Mouse (Mus musculus): ENCODE data around the gene Skida1.
"Not testable (repeated sequence)": the region's sequence is repeated elsewhere in the genome, so short reads cannot be mapped to it uniquely, and the experiment has no call there.

Gene Skida1

DNA sequence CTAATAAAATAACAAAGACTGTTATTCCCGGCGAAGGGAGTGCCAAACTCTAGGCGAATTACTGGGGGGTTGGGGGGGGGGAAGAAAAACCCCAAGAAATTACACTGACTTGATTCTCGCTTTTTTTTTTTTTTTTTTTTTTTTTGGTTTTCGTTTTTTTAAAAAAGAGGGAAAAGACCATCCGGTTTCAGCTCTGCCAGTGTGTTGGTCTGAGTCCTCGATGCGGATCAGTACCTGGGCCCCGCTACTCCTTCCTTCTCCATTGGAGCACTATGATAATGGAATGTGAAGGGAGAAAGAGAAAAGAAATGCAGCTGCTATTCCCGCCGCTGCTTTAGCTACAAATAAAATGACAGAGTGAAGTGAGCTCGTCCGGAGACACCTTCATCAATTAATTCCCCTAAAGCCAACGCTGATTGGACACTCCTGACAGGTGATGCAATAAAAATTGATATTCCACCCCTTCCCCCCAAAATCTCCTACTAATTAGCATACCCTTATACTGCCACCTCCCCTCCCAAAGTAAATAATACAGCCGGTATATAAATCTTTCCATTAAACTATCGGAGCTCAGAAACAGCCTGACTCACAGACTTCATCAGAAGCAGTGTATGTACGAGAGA, at the start of gene Skida1:
Gene Skida1 (minus strand): TSS at position 599 of the 623 bp plus-strand sequence.
- DNase-seq (ENCODE audit: low spot score), result no peak

- DNase-seq (ENCODE audit: low spot score), result no peak
Measured at GRCm38 (mm10) chr2:18095804-18096203, 47.0 kb upstream of the Skida1 start.

DNA sequence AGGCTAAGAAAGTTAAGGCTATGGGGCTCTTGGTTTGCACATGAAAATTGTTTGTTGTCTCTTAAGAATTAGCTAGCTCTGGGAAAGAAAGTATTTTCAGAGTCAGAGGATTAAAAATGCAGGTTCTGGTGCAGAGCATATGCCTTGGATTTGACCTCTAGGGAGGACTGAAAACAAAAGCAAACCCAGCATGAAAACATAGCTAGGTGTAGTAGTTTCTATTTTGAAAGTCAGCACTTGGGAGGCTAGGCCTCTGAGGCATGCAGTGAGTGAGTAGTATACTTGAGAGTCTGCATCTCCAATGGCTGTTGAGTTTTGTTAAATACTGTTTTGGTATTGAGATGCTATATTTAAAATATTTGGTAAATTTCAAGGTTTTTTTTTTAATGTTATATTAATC, 45.5 kb upstream of the Skida1 start:
- DNase-seq (ENCODE audit: low spot score), result no peak

- no peak for DNase-seq (ENCODE audit: low spot score)
Measured at GRCm38 (mm10) chr2:18093858-18094257, 45.0 kb upstream of the Skida1 start.

DNA sequence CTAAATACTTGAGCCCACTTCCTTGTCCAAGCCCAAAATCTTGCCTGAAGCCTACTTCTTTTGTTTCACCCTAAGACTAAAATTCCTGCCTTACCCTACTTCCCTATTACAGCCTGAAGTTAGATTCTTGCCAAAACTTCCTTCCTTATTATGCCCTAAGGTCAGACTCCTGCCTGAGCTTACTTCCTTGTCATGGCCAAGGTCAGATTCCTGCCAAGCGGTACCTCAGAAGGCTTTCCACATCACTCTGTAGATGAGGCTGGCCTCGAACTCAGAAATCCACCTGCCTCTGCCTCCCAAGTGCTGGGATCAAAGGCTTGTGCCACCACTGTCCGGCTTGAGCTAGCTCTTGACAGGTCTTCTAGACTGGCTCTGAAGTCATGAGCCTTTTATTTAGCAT, 38.8 kb upstream of the Skida1 start:
- not testable (repeated sequence) for DNase-seq (ENCODE audit: low spot score)

- no peak for DNase-seq (ENCODE audit: low spot score)
Measured at GRCm38 (mm10) chr2:18080182-18080860, 31.5 kb upstream of the Skida1 start.

DNA sequence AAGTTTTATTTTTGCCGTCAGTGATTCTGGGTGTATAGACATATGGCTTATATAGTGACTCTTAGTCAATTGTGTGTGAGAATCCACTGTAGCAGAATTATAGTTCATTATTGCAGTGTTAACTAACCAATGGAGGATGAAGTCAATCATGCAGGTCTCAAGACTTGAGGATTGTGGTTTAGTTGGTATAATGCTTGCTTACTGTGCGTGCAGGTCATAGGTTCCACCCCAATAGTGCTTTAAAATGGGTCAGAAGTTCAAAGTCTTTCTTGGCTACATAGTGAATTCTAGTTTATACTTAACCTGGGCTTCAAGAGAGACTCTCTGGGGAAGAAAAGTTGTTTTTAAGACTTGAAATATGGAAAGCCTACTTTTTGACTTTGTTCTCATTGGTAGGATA, 23.1 kb upstream of the Skida1 start:
- DNase-seq (ENCODE audit: low spot score), result no peak

DNA sequence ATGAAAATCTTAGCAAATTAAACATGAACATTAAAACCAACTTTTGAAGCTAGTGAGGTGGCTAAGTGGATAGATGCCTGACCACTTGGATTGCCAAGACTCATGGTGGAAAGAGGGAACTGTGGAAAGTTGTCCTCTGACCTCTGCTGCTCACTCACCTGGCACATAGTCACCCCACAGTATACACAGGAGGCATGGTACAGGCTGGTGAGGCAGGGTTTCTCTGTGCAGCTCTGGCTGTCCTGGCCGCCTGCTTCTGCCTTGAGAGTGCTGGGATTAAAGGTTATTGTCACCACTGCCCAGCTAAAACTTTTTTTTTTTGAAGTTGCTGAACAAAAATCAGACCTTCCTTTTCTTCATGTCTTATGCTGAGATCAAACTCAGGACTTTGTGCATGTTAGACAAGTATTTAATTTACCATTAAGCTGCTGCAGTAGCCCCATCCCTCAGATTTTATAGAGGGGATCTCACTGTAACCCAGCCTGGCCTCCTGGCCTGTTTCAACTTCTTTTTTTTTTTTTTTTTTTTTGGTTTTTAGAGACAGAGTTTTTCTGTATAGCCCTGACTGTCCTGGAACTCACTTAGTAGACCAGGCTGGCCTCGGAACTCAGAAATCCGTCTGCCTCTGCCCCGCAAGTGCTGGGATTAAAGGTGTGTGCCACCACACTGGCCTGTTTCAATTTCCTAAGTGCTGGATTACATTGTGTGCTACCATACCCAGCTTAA, 19.4 kb upstream of the Skida1 start:
- DNase-seq (ENCODE audit: low spot score), result no peak

DNA sequence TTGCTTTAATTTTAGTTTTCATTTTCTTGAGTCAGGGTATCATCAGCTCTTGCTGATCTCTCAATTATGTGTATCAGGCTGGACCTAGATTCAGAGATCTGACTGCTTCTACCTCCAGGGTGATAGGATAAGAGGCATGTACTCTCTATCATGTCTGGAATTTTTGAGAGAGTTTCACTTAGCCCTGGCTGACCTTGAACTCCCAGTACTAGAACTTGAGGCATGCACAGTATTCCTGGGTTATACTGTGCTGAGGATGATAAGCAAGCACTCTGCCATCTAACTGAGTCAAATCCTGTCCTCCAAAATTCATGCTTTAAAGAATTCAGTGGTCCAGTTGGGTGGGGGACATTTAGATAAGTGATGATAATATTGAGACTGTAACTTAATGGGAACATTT, 17.6 kb upstream of the Skida1 start:
- no peak for DNase-seq (ENCODE audit: low spot score)

DNA sequence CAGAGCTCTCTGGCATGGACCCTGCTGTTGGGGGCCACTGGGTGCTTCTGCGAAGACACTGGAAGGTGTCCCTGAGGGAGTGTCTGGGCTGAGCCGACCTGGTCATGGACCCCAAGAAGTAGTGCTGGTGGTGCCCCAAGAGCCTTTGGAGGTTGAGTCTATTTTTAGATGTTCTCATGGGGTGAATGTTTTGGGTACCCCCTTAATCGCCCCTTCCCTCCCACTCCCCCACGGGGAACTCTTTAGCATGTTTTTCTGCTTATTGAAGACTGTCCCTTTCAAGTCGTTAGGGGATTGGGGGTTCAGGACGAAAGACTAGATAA, 16.8 kb upstream of the Skida1 start:
- no peak for DNase-seq (ENCODE audit: low spot score)

DNA sequence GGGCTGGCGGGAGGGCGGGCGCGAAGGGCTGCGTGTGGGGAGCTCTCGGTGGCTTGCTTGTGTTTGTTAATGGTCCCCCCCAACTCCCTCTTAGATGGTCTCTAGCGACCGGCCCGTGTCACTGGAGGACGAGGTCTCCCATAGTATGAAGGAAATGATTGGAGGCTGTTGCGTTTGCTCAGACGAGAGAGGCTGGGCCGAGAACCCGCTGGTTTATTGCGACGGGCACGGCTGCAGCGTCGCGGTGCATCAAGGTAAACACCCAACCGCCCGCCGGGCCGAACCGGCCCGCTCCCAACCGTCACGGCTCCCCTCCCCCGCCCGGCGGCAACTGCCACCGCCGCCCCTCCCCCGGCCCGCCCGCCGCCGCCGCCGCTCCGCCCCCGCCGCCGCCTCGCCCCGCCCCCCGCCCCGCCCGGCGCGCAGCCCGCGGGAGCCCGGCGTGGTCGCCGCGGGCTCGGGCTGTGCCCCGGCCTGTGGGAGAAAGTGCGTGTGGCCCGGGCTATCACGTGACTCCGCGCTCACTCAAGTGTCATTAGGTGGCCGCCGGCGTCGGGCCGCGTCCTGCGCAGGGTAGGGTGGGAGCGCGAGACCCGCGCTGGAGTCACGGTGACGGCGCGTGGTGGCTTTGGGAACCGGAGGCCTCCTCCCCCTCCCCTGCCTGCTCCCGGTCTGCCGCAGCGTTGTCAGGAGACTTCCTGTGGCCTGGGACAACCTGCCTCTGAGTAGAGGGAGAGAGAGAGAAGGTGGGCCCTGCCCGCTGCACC, 16.3 kb upstream of the Skida1 start:
- DNase-seq (ENCODE audit: low spot score), result peak; percentile 74

- peak; percentile 84 for DNase-seq (ENCODE audit: low spot score)
Measured at GRCm38 (mm10) chr2:18064356-18064858, 15.6 kb upstream of the Skida1 start.

DNA sequence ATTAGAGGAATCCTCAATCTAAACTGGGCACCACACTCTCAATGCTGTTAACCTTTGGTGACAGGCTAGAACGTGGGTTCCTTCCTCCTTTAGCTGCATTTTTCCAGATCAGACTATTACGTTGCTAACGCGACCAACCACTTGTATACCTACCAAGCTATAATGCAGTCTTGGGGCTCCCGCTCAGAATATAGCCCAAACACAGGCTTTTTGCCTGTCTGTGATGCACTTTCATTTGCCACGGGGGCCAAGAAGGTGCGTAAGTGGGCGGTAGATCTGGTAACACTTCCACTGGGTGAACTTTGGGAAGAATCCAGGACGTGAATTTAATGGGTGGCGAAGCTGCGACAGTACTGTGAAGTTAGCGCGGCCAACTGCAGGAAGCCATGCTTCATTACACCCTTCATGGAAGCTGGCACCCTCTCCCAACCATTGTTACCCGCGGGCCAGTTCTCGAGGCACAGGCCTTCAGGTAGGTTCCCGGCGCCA, 15.0 kb upstream of the Skida1 start:
- no peak for DNase-seq (ENCODE audit: low spot score)

DNA sequence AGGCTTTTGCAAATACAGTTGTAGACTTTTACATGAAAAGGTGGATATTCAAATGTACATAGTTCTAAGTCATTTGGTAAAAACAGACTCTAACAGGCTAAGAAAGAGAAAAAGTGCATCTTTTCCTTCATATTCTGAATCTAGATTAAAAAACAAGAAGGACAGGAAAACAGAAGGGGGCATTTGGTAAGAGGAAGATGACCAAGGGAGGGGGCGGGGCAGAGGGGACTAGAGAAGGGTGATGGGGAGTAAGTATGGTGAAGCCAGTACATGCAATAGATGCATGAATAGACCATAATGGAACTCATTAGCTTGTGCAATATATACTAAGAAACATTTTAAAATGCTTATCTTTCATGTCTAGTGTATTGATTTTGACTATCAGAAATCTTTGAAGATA, 11.5 kb upstream of the Skida1 start:
- no peak for DNase-seq (ENCODE audit: low spot score)

- DNase-seq (ENCODE audit: low spot score), result no peak
Measured at GRCm38 (mm10) chr2:18059891-18060290, 11.0 kb upstream of the Skida1 start.

DNA sequence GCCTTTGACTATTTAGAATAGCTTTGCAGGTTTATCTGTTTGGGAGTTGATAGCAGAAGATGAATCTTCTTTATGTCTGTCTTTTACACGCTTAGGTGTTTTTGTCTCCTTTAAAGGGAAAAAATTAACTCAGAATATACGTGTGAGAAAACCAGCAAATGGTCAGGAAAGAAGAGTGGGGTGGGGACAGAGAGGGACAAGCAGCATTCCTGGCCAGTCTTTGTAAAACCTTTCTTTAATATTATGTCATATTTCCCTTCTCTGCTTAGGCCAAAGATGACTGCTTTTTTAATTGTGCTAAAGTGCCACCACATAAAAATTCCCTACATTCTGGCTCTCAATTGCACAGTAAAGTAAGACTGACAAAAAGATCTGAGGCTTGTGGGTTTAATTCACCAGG, 10.2 kb upstream of the Skida1 start:
- DNase-seq (ENCODE audit: low spot score), result no peak

GRCm38 (mm10) chr2:18058146-18058708, 9.4 kb upstream of the Skida1 start:
- DNase-seq (ENCODE audit: low spot score), result no peak

DNA sequence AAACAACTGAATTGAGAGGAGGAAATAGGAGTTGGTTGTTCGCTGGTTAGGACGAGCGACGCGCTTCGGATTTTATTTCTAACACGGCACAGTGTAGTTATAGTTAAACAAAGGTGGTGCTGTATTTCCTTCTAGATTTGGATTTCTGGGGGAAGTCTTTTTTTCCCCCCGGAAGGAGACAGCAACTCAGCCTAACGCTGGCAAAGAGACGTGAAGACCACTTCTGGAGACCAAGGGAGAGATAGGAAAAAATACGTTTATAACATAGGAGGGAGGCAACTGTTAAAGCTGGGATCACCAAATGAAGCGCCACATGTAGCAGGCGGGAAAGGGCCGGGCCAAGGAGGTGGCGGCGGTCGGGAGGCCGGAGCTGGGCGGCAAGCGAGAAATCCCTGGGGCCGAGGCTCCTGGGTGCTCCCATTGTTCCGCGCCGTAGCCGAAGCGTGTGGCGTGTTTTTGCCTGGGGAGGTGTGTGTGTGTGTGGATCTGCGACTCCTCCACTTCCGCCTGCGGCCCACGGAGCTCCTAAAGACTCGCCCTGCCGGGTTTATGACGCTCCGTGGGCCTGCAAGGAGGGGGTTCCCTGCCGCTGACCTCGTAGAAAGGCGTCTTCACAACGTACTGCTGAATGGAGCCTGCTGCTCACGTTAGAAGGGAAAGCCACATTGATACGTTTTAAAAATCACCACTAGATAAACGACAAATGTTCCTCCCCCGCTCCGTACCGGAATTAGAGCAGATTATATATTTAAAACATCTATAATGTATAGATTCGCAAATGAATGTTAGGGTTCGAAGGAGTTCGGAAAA, 8.7 kb upstream of the Skida1 start:
- peak; percentile 59 for DNase-seq (ENCODE audit: low spot score)

- peak; percentile 85 for DNase-seq (ENCODE audit: low spot score)
Measured at GRCm38 (mm10) chr2:18056786-18057255, 8.0 kb upstream of the Skida1 start.

GRCm38 (mm10) chr2:18055929-18056785, 7.3 kb upstream of the Skida1 start:
- peak; percentile 94 for DNase-seq (ENCODE audit: low spot score)
